19 mouse cellular contexts compared by ENCODE assay signal in the genomic region with DNA sequence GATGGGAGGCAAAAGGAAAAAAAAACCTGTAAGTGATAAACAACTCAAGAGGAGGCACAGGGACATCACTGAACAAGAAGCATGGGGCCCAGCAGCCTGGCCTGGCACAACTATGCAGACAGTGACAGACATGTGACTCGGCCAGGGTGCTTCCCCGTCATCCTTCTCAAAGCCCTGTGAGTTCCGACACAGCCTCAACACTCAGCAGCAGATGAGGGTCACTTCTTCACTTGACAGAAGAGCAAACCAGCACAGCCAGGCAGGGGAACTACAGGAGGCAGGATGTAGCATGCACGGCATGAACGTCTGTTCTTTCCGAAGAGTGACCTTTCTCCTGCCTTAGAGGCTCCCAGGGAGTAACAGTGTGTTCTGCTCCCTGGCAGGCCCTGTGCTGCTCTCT.
A peak's percentile ranks its signal among the peaks of the same experiment; 100 is the strongest.
DNase-seq lines count a peak whose midpoint lies in the region; ATAC-seq lines count a peak whose summit lies in the region.
"Had no signal": no experiment of that assay in that cellular context is flagged by ENCODE, and none has a peak within 500 bp of the region (broad histone marks: within the 10 kb centered on the region; RNA-seq: fewer than 3 reads in every experiment).

No protein-coding gene starts in this region.

- no peak for ATAC-seq in heart, embryonic 11.5 days (replicated peaks; ENCODE audit: insufficient number of reproducible peaks, low FRiP score, low TSS enrichment)
- no peak for ATAC-seq in lung, embryonic 15.5 days (ENCODE audit: borderline replicate concordance, extremely low read depth, low FRiP score, low TSS enrichment)
- ATAC-seq: forebrain, embryonic 16.5 days had no signal

- peak overlapping the region; percentile 13; the same call in 1 of the 2 replicates for H3K27ac ChIP-seq in heart, embryonic 10.5 days
- no peak overlapping the region for H3K27ac ChIP-seq in heart, embryonic 11.5 days (ENCODE audit: low read depth, low read length)
- peak overlapping the region; percentile 33; the same call in 1 of the 2 replicates for H3K27ac ChIP-seq in lung, embryonic 15.5 days
- peak overlapping the region; percentile 52; the same call in 1 of the 2 replicates for H3K27ac ChIP-seq in embryonic facial prominence, embryonic 10.5 days (replicated peaks)
- H3K27ac ChIP-seq: embryonic facial prominence, embryonic 15.5 days; hindbrain, embryonic 13.5 days had no signal

- peaks cover 27% of the 10 kb centered on the region for H3K4me1 ChIP-seq in heart, embryonic 10.5 days
- peaks cover 13% of the 10 kb centered on the region; the same call in 1 of the 2 replicates for H3K4me1 ChIP-seq in heart, embryonic 11.5 days (ENCODE audit: control insufficient read depth, insufficient read depth, low read length)
- H3K4me1 ChIP-seq in lung, embryonic 15.5 days: peaks cover 24% of the 10 kb centered on the region
- H3K4me1 ChIP-seq in embryonic facial prominence, embryonic 10.5 days: peaks cover 66% of the 10 kb centered on the region

- WGBS in heart, embryonic 10.5 days: 63% methylated on average over 6 of the region's 6 CpGs
- 53% methylated on average over 6 of the region's 6 CpGs for WGBS in heart, embryonic 11.5 days (ENCODE audit: insufficient replicate concordance)
- WGBS in lung, embryonic 15.5 days: 47% methylated on average over 6 of the region's 6 CpGs
- 73% methylated on average over 6 of the region's 6 CpGs for WGBS in embryonic facial prominence, embryonic 10.5 days

- peaks cover 21% of the 10 kb centered on the region for H3K27me3 ChIP-seq in heart, embryonic 10.5 days (ENCODE audit: insufficient read depth, poor library complexity, severe bottlenecking)
- 0 out of 2 replicates have a peak, but pooled peaks cover 3% of the 10 kb centered on the region for H3K27me3 ChIP-seq in heart, embryonic 11.5 days (ENCODE audit: control insufficient read depth, insufficient read depth, low read length)
- no peaks in the 10 kb centered on the region for H3K27me3 ChIP-seq in lung, embryonic 15.5 days
- 0 out of 2 replicates have a peak, but pooled peaks cover 5% of the 10 kb centered on the region for H3K27me3 ChIP-seq in embryonic facial prominence, embryonic 10.5 days (replicated peaks; ENCODE audit: low read depth, poor library complexity, severe bottlenecking)
- H3K27me3 ChIP-seq: embryonic facial prominence, embryonic 15.5 days; hindbrain, embryonic 13.5 days had no signal

- no peak overlapping the region for H3K4me3 ChIP-seq in heart, embryonic 10.5 days
- no peak overlapping the region for H3K4me3 ChIP-seq in heart, embryonic 11.5 days (ENCODE audit: low read depth, low read length)
- no peak overlapping the region for H3K4me3 ChIP-seq in lung, embryonic 15.5 days
- H3K4me3 ChIP-seq in embryonic facial prominence, embryonic 10.5 days: no peak overlapping the region
- H3K4me3 ChIP-seq: embryonic facial prominence, embryonic 15.5 days; erythroblast, embryonic 14.5 days; hindbrain, embryonic 13.5 days had no signal

- no peaks in the 10 kb centered on the region for H3K9me3 ChIP-seq in heart, embryonic 10.5 days
- H3K9me3 ChIP-seq in heart, embryonic 11.5 days (replicated peaks; ENCODE audit: control insufficient read depth, low read length): no peaks in the 10 kb centered on the region
- H3K9me3 ChIP-seq in lung, embryonic 15.5 days: no peaks in the 10 kb centered on the region
- H3K9me3 ChIP-seq in embryonic facial prominence, embryonic 10.5 days: no peaks in the 10 kb centered on the region
- H3K9me3 ChIP-seq: embryonic facial prominence, embryonic 15.5 days; hindbrain, embryonic 13.5 days had no signal

- no peak for DNase-seq in heart, embryonic 10.5 days (ENCODE audit: low spot score)
- no peak for DNase-seq in lung, postnatal 14 days
- DNase-seq in A20 (ENCODE audit: low read depth, low spot score): peak; percentile 62
- no peak for DNase-seq in embryonic facial prominence, embryonic 10.5 days (ENCODE audit: low spot score)
- no peak for DNase-seq in testis, postnatal 10 days (ENCODE audit: low spot score)
- DNase-seq: adrenal gland, adult 8-10 months; adrenal gland, postnatal 36 days; cerebellum, adult 2 months; cerebellum, postnatal 10 days; gastrocnemius, postnatal 14 days; heart, postnatal 10 days; heart, postnatal 4 days had no signal

- no peak overlapping the region for H3K4me2 ChIP-seq in heart, embryonic 11.5 days
- no peak overlapping the region for H3K4me2 ChIP-seq in lung, embryonic 15.5 days
- H3K4me2 ChIP-seq: embryonic facial prominence, embryonic 15.5 days; hindbrain, embryonic 13.5 days had no signal

- no peaks in the 10 kb centered on the region for H3K36me3 ChIP-seq in heart, embryonic 10.5 days
- no peaks in the 10 kb centered on the region for H3K36me3 ChIP-seq in heart, embryonic 11.5 days (ENCODE audit: control insufficient read depth, insufficient read depth, low read length)
- H3K36me3 ChIP-seq in lung, embryonic 15.5 days: no peaks in the 10 kb centered on the region
- no peaks in the 10 kb centered on the region for H3K36me3 ChIP-seq in embryonic facial prominence, embryonic 10.5 days (replicated peaks)
- H3K36me3 ChIP-seq: embryonic facial prominence, embryonic 15.5 days; G1E; hindbrain, embryonic 13.5 days had no signal

- H3K9ac ChIP-seq in heart, embryonic 11.5 days (ENCODE audit: low read depth, low read length): no peak overlapping the region
- H3K9ac ChIP-seq in lung, embryonic 15.5 days: no peak overlapping the region
- H3K9ac ChIP-seq: embryonic facial prominence, embryonic 15.5 days; hindbrain, embryonic 13.5 days had no signal
